Mouse (Mus musculus) midbrain, postnatal 0 days (tissue): ENCODE results near the gene Colgalt1. TPM values are rescaled to one million over a fixed set of nuclear protein-coding genes. Genes with fewer than 3 reads are reported as not detected.

Experiments used
- ATAC-seq: fragments of 200-750 bp; cut with Nextera tagmentation; 2 replicates; pipeline ENCODE4 v1.8.0; 2017; ENCODE audit warnings: moderate number of reproducible peaks, mild to moderate bottlenecking, moderate TSS enrichment, moderate library complexity; ENCODE audit not compliant: low FRiP score
- DNase-seq: peaks from one replicate; pipeline ENCODE4 v3.0.0-alpha.2; 2015; ENCODE audit warnings: low spot score
- H3K27ac ChIP-seq: fragments of 300-500 bp; sonication (generic); 2 replicates; pipeline ENCODE4 v1.5.1; 2014; ENCODE audit warnings: low read depth, mild to moderate bottlenecking, low read length, mixed read lengths
- H3K27me3 ChIP-seq: fragments of 300-500 bp; sonication (generic); 2 replicates; pipeline ENCODE4 v1.6.1; 2014; ENCODE audit warnings: low read length, control low read depth, mixed read lengths; ENCODE audit not compliant: insufficient read depth
- H3K36me3 ChIP-seq: fragments of 300-500 bp; sonication (generic); 2 replicates; pipeline ENCODE4 v1.6.1; 2014; ENCODE audit warnings: low read length, control low read depth, mixed read lengths; ENCODE audit not compliant: insufficient read depth
- H3K4me1 ChIP-seq: fragments of 300-500 bp; sonication (generic); 2 replicates; pipeline ENCODE4 v1.6.1; 2014; ENCODE audit warnings: mild to moderate bottlenecking, control low read depth, antibody characterized with exemption, low read length, mixed read lengths; ENCODE audit not compliant: insufficient read depth
- H3K4me2 ChIP-seq: fragments of 300-500 bp; sonication (generic); 2 replicates; pipeline ENCODE4 v1.6.1; 2014; ENCODE audit warnings: low read depth, mild to moderate bottlenecking, low read length, mixed read lengths; ENCODE audit not compliant: poor library complexity, severe bottlenecking
- H3K4me3 ChIP-seq: fragments of 300-500 bp; sonication (generic); 2 replicates; pipeline ENCODE4 v1.5.1; 2014; ENCODE audit warnings: low read depth, mild to moderate bottlenecking, low read length, moderate library complexity
- H3K9ac ChIP-seq: fragments of 300-500 bp; sonication (generic); replicated peaks from 2 replicates; pipeline ENCODE4 v1.6.1; 2014; ENCODE audit warnings: mild to moderate bottlenecking, low read length, moderate library complexity, mixed read lengths; ENCODE audit not compliant: poor library complexity, severe bottlenecking
- H3K9me3 ChIP-seq: fragments of 300-500 bp; sonication (generic); 2 replicates; pipeline ENCODE4 v1.6.1; 2016; ENCODE audit warnings: low read length, control low read depth
- CTCF ChIP-seq: IDR thresholded peaks from 2 replicates; pipeline ENCODE4 v1.5.1; 2016; ENCODE audit warnings: antibody characterized with exemption, mild to moderate bottlenecking
- WGBS: fragments of 180-500 bp; shearing (Covaris S2); extraction: QIAGEN DNeasy Blood & Tissue Kit; methylation state at CpG from one replicate; pipeline ENCODE4 v1.1.7; 2014; 5-methylcytosine and 5-hydroxymethylcytosine counted together
- polyA plus RNA-seq: library from polyadenylated mRNA; unstranded; fragments of >200 nt; fragmentation: Nextera tagmentation; extraction: Ambion mirVana; gene quantifications from 2 replicates; pipeline ENCODE4 v1.2.1, GENCODE M21; 2015
- total RNA-seq: library from RNA; depleted of rRNA; stranded (reverse); fragments of >200 nt; gene quantifications from 2 replicates; pipeline ENCODE4 v1.2.3, GENCODE M21; 2014

Gene Colgalt1
- total and polyA plus RNA-seq, 2 experiments from 2014 or later: 62.8 to 106 TPM

DNA sequence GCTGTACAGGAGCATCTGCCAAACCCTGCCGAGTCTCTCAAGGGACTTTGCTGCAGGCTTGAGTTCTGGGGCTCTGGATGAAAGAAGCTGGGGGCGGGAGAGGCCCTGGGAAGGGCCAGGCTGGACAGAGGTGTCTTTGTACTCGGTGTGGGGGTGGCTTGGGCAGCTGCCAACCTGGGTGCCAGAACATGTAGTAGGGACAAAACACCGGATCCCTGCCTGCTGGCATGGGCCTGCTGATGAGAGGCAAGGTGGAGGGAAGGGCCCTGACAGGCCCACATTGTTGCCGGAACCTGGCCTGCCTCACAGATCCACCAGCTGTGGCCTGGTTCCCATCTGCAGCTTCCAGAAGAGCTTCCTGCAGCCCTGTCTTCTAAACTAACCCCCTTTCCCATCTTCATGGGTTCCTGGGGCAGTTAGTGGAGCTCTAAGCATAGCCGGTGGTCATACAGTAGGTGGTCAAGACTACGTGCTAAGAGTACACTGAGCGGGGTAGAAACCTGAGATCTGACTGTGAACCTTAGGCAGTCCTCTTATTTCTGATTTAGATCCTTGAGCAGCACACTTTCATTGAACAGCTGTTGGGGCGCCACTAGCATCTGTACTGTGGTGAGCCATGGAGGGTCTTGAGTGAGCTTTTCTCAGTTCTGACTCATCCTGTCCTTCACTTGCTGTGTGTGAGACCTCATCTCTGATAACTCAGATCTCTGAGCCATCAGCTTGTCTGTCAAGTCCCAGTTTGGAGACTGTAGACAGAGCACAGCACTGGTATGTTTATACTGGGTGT is 37.8 kb upstream of the Colgalt1 start:
- DNase-seq (peak; percentile 89), ATAC-seq (no peak)
- no peak overlapping the region for H3K9ac ChIP-seq
- H3K4me2 ChIP-seq: peak overlapping the region; percentile 29; the same call in 1 of the 2 replicates
- H3K27me3 ChIP-seq: no peaks in the 10 kb centered on the region
- WGBS: 59% methylated on average over 9 of the region's 9 CpGs
- no peak overlapping the region for H3K4me3 ChIP-seq
- H3K9me3 ChIP-seq: no peaks in the 10 kb centered on the region
- TF ChIP-seq CTCF: no peak
- H3K36me3 ChIP-seq: no peaks in the 10 kb centered on the region
- H3K27ac ChIP-seq: peak overlapping the region; percentile 38; the same call in 1 of the 2 replicates
- H3K4me1 ChIP-seq: peaks cover 8% of the 10 kb centered on the region; the same call in 1 of the 2 replicates

DNA sequence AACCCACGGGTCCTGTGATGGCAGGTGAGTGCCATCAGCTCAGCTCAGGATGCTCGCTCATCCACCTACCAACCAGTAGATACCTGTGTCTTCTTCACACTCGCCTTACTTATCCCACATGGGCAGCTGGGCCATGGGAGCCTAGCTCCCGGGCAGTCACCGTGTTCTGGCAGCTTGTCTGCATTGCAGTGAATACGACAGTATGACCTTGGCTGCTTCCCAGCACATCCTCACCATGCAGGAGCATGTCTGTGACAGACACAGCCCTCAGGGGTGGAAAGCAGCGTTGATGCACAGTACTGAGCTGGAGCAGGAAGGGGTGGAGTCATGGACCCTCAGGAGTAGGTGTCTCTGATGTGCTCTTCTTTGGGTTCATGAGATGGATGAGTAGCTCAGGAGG is 36.4 kb upstream of the Colgalt1 start:
- no peaks in the 10 kb centered on the region for H3K27me3 ChIP-seq
- WGBS: 86% methylated on average over 7 of the region's 7 CpGs
- no peaks in the 10 kb centered on the region for H3K9me3 ChIP-seq
- H3K9ac ChIP-seq: 0 out of 2 replicates have a peak overlapping the region, but pooled peaks have one; percentile 33
- ATAC-seq: no peak
- no peaks in the 10 kb centered on the region; the same call in 1 of the 2 replicates for H3K36me3 ChIP-seq
- DNase-seq: no peak
- peaks cover 4% of the 10 kb centered on the region; the same call in 1 of the 2 replicates for H3K4me1 ChIP-seq
- H3K27ac ChIP-seq: no peak overlapping the region
- no peak overlapping the region for H3K4me2 ChIP-seq
- no peak for TF ChIP-seq CTCF
- H3K4me3 ChIP-seq: no peak overlapping the region

DNA sequence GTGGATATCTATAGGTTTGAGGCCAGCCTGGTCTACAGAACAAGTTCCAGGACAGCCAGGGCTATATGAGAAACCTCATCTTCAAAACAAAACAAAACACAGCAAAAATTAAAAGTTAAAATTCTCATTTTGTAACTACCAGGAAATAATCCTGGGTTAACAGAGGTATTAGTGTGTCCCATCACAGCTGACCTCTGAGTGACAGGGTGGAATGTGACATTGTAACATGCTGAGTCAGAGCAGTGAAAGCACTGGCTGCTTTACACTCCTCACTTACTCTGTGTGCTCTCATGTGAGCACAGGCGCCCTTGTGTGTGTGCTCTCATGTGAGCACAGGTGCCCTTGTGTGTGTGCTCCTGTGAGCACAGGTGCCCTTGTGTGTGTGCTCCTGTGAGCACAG is 35.8 kb upstream of the Colgalt1 start:
- 71% methylated on average over 1 of the region's 1 CpGs for WGBS
- H3K9ac ChIP-seq: no peak overlapping the region
- H3K4me1 ChIP-seq: peaks cover 4% of the 10 kb centered on the region; the same call in 1 of the 2 replicates
- no peaks in the 10 kb centered on the region; the same call in 1 of the 2 replicates for H3K36me3 ChIP-seq
- DNase-seq: no peak
- H3K4me2 ChIP-seq: no peak overlapping the region
- no peak for ATAC-seq
- no peak overlapping the region for H3K27ac ChIP-seq
- no peaks in the 10 kb centered on the region for H3K27me3 ChIP-seq
- H3K9me3 ChIP-seq: no peaks in the 10 kb centered on the region
- TF ChIP-seq CTCF: no peak
- H3K4me3 ChIP-seq: no peak overlapping the region

DNA sequence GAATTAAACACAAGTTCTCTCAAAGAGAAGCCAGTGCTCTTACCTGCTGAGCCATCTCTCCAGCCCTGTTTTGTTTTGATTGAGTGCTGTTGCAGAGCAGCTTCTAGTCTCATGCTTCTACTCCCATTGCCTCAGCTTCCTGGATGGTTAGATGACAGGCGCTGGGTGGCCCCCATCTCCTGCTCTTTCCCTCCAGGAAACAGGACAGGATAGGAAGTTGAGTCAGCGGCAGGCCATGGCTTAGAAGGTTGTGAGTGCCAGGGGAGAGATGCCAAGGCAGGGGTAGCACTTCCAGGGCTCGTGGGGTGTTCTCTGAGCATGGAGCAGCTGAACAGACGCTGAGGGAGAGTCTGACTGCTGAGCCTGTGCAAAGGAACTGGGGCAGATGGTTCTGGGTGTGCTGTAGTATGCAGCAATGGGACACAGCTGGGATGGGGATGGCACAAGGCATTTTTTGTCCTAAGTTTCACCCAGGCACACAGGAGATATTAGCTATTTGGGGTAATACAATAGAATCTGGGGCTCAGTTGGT is 32.9 kb upstream of the Colgalt1 start:
- no peaks in the 10 kb centered on the region for H3K4me1 ChIP-seq
- no peak overlapping the region for H3K4me3 ChIP-seq
- peaks cover 12% of the 10 kb centered on the region for H3K36me3 ChIP-seq
- TF ChIP-seq CTCF: no peak
- H3K9me3 ChIP-seq: no peaks in the 10 kb centered on the region
- no peak overlapping the region for H3K9ac ChIP-seq
- H3K27me3 ChIP-seq: no peaks in the 10 kb centered on the region
- no peak overlapping the region for H3K4me2 ChIP-seq
- ATAC-seq (no peak), DNase-seq (no peak)
- WGBS: 72% methylated on average over 4 of the region's 4 CpGs
- no peak overlapping the region for H3K27ac ChIP-seq

DNA sequence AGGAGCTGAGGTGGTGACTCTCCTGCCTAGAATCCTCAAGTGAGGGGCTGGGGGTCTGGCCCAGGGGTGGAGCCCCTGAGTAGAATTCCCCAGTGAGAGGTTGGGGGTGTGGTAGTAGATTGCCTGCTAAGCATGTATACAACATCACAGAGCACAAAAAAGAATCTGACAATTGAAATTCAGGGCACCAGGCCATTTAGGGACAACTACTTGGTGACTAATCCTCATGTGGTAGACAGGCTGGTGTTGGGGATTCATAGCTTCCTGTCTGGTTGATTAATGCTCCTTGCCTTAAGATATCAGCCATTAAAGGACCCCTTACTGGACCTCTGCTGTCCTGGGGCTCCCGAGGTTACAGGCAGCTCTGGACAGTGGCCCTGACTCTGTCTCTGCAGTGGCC is 31.8 kb upstream of the Colgalt1 start:
- no peak for TF ChIP-seq CTCF
- no peak for ATAC-seq
- DNase-seq: no peak
- Histone ChIP-seq H3K9me3 (no peaks in the 10 kb centered on the region), H3K9ac (no peak overlapping the region), H3K4me3 (no peak overlapping the region), H3K27ac (no peak overlapping the region), H3K36me3 (peaks cover 17% of the 10 kb centered on the region), H3K4me2 (no peak overlapping the region), H3K4me1 (no peaks in the 10 kb centered on the region), H3K27me3 (no peaks in the 10 kb centered on the region)
- 78% methylated on average over 1 of the region's 1 CpGs for WGBS

DNA sequence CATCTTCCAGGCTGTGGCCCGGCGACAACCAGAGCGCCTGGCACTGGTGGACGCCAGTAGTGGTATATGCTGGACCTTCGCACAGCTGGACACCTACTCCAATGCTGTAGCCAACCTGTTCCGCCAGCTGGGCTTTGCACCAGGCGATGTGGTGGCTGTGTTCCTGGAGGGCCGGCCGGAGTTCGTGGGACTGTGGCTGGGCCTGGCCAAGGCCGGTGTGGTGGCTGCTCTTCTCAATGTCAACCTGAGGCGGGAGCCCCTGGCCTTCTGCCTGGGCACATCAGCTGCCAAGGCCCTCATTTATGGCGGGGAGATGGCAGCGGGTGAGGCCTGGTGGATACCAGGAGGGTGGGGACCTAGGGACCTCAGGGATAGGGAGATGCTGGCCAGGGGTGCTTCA is 31.3 kb upstream of the Colgalt1 start:
- no peak overlapping the region for H3K4me2 ChIP-seq
- no peak overlapping the region for H3K27ac ChIP-seq
- H3K4me1 ChIP-seq: no peaks in the 10 kb centered on the region
- no peak overlapping the region for H3K9ac ChIP-seq
- H3K9me3 ChIP-seq: no peaks in the 10 kb centered on the region
- ATAC-seq (no peak), DNase-seq (no peak)
- WGBS: 78% methylated on average over 14 of the region's 14 CpGs
- no peaks in the 10 kb centered on the region for H3K27me3 ChIP-seq
- no peak for TF ChIP-seq CTCF
- H3K4me3 ChIP-seq: no peak overlapping the region
- H3K36me3 ChIP-seq: peaks cover 21% of the 10 kb centered on the region
